8 mouse cellular contexts compared by ENCODE assay signal in genomic region chr15:85670176-85670788, GRCm38 (mm10).
DNase-seq lines count a peak whose midpoint lies in the region; ATAC-seq and TF ChIP-seq lines count a peak whose summit lies in the region.

No protein-coding gene starts in this region.

- peak overlapping the region; percentile 72 for H3K9ac ChIP-seq in ES-Bruce4 (ENCODE audit: low read depth, poor library complexity, severe bottlenecking)
- H3K9ac ChIP-seq in forebrain, embryonic 12.5 days: peak overlapping the region; percentile 96
- peak overlapping the region; percentile 99 for H3K9ac ChIP-seq in lung, embryonic 15.5 days

- peak overlapping the region; percentile 92 for H3K4me3 ChIP-seq in ES-Bruce4 (ENCODE audit: low read depth, low read length)
- peak overlapping the region; percentile 82 for H3K4me3 ChIP-seq in forebrain, embryonic 12.5 days (replicated peaks)
- H3K4me3 ChIP-seq in layer of hippocampus, adult 2 months: peak overlapping the region; percentile 92
- peak overlapping the region; percentile 81 for H3K4me3 ChIP-seq in lung, embryonic 15.5 days

- no peak for TF ChIP-seq CTCF in ES-Bruce4 (IDR thresholded peaks at IDR 0.05; ENCODE audit: low read depth, low read length)
- TF ChIP-seq CTCF in layer of hippocampus, adult 2 months (conservative IDR thresholded peaks at IDR 0.05): no peak

- H3K27ac ChIP-seq in ES-Bruce4 (ENCODE audit: insufficient read depth, low read length): no peak overlapping the region
- peak overlapping the region; percentile 95 for H3K27ac ChIP-seq in forebrain, embryonic 12.5 days
- H3K27ac ChIP-seq in layer of hippocampus, adult 2 months: peak overlapping the region; percentile 100
- peak overlapping the region; percentile 100 for H3K27ac ChIP-seq in lung, embryonic 15.5 days

- no peaks in the 10 kb centered on the region for H3K9me3 ChIP-seq in ES-Bruce4 (replicated peaks; ENCODE audit: control insufficient read depth, insufficient read depth, low read length, poor library complexity, severe bottlenecking)
- H3K9me3 ChIP-seq in forebrain, embryonic 12.5 days: no peaks in the 10 kb centered on the region
- H3K9me3 ChIP-seq in lung, embryonic 15.5 days: no peaks in the 10 kb centered on the region

- H3K4me1 ChIP-seq in ES-Bruce4 (ENCODE audit: control insufficient read depth, insufficient read depth, low read length): no peaks in the 10 kb centered on the region
- peaks cover 41% of the 10 kb centered on the region for H3K4me1 ChIP-seq in forebrain, embryonic 12.5 days
- peaks cover 47% of the 10 kb centered on the region for H3K4me1 ChIP-seq in lung, embryonic 15.5 days

- TF ChIP-seq EP300 in ES-Bruce4 (IDR thresholded peaks at IDR 0.05; ENCODE audit: insufficient read depth, low read depth, low read length): no peak

- peaks cover 5% of the 10 kb centered on the region; the same call in 1 of the 2 replicates for H3K27me3 ChIP-seq in ES-Bruce4 (ENCODE audit: control insufficient read depth, insufficient read depth, low read length, poor library complexity, severe bottlenecking)
- H3K27me3 ChIP-seq in forebrain, embryonic 12.5 days: peaks cover 84% of the 10 kb centered on the region
- no peaks in the 10 kb centered on the region for H3K27me3 ChIP-seq in lung, embryonic 15.5 days

- no peak for TF ChIP-seq POLR2A in ES-Bruce4 (IDR thresholded peaks at IDR 0.05; ENCODE audit: insufficient read depth, low read length)

- peak overlapping the region; percentile 76 for H3K4me2 ChIP-seq in forebrain, embryonic 12.5 days
- peak overlapping the region; percentile 87 for H3K4me2 ChIP-seq in lung, embryonic 15.5 days

- H3K36me3 ChIP-seq in ES-Bruce4 (ENCODE audit: control insufficient read depth, insufficient read depth, low read length, poor library complexity, severe bottlenecking): no peaks in the 10 kb centered on the region
- no peaks in the 10 kb centered on the region for H3K36me3 ChIP-seq in forebrain, embryonic 12.5 days (replicated peaks)
- H3K36me3 ChIP-seq in lung, embryonic 15.5 days: peaks cover 4% of the 10 kb centered on the region; the same call in 1 of the 2 replicates

- peak; percentile 67 for ATAC-seq in forebrain, embryonic 12.5 days (ENCODE audit: low FRiP score)
- peak; percentile 65 for ATAC-seq in lung, embryonic 15.5 days (ENCODE audit: borderline replicate concordance, extremely low read depth, low FRiP score, low TSS enrichment)
- peak; percentile 8; the same call in 1 of the 2 replicates for ATAC-seq in neutrophil, adult 5-6 weeks (ENCODE audit: extremely low read depth, insufficient number of reproducible peaks, low FRiP score, poor library complexity, severe bottlenecking)

- 1% methylated on average over 42 of the region's 64 CpGs for WGBS in forebrain, embryonic 12.5 days
- under 1% methylated on average over 53 of the region's 64 CpGs for WGBS in lung, embryonic 15.5 days

- peak; percentile 45 to 60 for DNase-seq in adrenal gland, postnatal 4 days (ENCODE audit: low spot score in 2 of 2)
- DNase-seq in heart, postnatal 10 days: peak; percentile 81 to 82
- DNase-seq in layer of hippocampus, adult 2 months (ENCODE audit: low spot score in 2 of 2): peak; percentile 64 to 73
- DNase-seq in ovary, postnatal 14 days (ENCODE audit: low spot score): no peak

- intact Hi-C loops in heart, postnatal 10 days (cut with DNase I): no loop called here

Comparison
In these comparisons a context has a peak if more than half of its experiments do, and no peak if none do; other contexts are left out.
1. ATAC-seq: peak in every context shown above with its lines; median percentile 67 in forebrain, embryonic 12.5 days; 65 in lung, embryonic 15.5 days; 8 in neutrophil, adult 5-6 weeks.